Mouse (Mus musculus) embryonic fibroblast, embryonic 13.5 days (primary cell): Measurements from ENCODE around the gene Heg1.

Experiments used
- CTCF ChIP-seq: IDR thresholded peaks from 2 replicates; pipeline ENCODE4 v1.5.1; 2011; ENCODE audit warnings: mild to moderate bottlenecking, control low read depth, low read length, moderate library complexity, borderline replicate concordance; ENCODE audit not compliant: insufficient read depth
- POLR2A ChIP-seq: IDR thresholded peaks from 2 replicates; pipeline ENCODE4 v1.6.1; 2011; ENCODE audit warnings: low read depth, mild to moderate bottlenecking, control low read depth, low read length, moderate library complexity

GRCm38 (mm10) chr16:33693553-33693952, 9.4 kb downstream of the Heg1 start:
- TF ChIP-seq CTCF: no peak
- TF ChIP-seq POLR2A: no peak
